Mouse (Mus musculus): ENCODE measurements at regions not wholly inside any gene's neighbourhood (a gene's known extent, or its start where the extent isn't known, plus 50 kb on each side); places are given as distances from the start of the nearest gene placed in this dataset.

DNA sequence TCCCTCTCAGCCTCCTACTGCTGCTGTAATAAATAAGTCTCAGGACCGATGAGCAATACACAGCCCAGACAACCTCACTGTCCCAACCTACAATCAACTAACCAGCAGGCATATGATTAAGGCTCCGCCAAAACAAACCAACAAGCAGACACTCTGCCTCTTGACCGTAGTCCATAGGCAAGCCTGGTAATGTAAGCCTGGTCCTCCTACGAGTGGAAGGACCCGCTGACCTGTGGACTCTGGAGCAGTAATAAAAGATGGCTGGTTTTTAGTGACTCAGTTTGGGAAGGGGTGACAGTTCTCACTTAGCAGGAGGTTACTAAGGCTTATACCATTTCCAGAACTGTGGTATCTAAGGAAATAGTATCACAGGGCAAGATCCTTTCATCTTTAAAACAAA, 53.4 kb downstream of the Gm47996 start:
- Histone ChIP-seq H3K36me3 (no peaks in the 10 kb centered on the region), H3K27me3 (no peaks in the 10 kb centered on the region), H3K4me3 (no peak overlapping the region), H3K4me1 (peaks cover 9% of the 10 kb centered on the region), H3K4me2 (no peak overlapping the region), H3K9me3 (no peaks in the 10 kb centered on the region), H3K9ac (no peak overlapping the region), H3K27ac (no peak overlapping the region)
- 83% methylated on average over 5 of the region's 5 CpGs for WGBS
- ATAC-seq (ENCODE audit: insufficient number of reproducible peaks, insufficient read depth, low FRiP score, low TSS enrichment, low read depth): no peak

GRCm38 (mm10) chr1:151263830-151264229, 53.9 kb downstream of the Gm47996 start:
- no peak overlapping the region for H3K27ac ChIP-seq
- H3K9ac ChIP-seq: no peak overlapping the region
- H3K4me1 ChIP-seq: peaks cover 4% of the 10 kb centered on the region
- no peaks in the 10 kb centered on the region for H3K27me3 ChIP-seq
- no peak overlapping the region for H3K4me3 ChIP-seq
- H3K36me3 ChIP-seq: no peaks in the 10 kb centered on the region
- no peak for ATAC-seq (ENCODE audit: insufficient number of reproducible peaks, insufficient read depth, low FRiP score, low TSS enrichment, low read depth)
- H3K9me3 ChIP-seq: no peaks in the 10 kb centered on the region
- 75% methylated on average over 2 of the region's 2 CpGs for WGBS
- no peak overlapping the region for H3K4me2 ChIP-seq

GRCm38 (mm10) chr1:151264789-151265188, 54.9 kb downstream of the Gm47996 start:
- no peak overlapping the region for H3K4me2 ChIP-seq
- H3K4me1 ChIP-seq: no peaks in the 10 kb centered on the region
- no peak overlapping the region for H3K27ac ChIP-seq
- H3K9ac ChIP-seq: no peak overlapping the region
- WGBS: 94% methylated on average over 6 of the region's 6 CpGs
- H3K36me3 ChIP-seq: no peaks in the 10 kb centered on the region
- ATAC-seq (ENCODE audit: insufficient number of reproducible peaks, insufficient read depth, low FRiP score, low TSS enrichment, low read depth): no peak
- H3K9me3 ChIP-seq: no peaks in the 10 kb centered on the region
- no peak overlapping the region for H3K4me3 ChIP-seq
- no peaks in the 10 kb centered on the region for H3K27me3 ChIP-seq

- H3K4me1 ChIP-seq: no peaks in the 10 kb centered on the region
- no peak overlapping the region for H3K9ac ChIP-seq
- no peak for ATAC-seq (ENCODE audit: insufficient number of reproducible peaks, insufficient read depth, low FRiP score, low TSS enrichment, low read depth)
- 67% methylated on average over 5 of the region's 5 CpGs for WGBS
- H3K27me3 ChIP-seq: no peaks in the 10 kb centered on the region
- H3K4me2 ChIP-seq: no peak overlapping the region
- H3K36me3 ChIP-seq: no peaks in the 10 kb centered on the region
- H3K9me3 ChIP-seq: no peaks in the 10 kb centered on the region
- H3K27ac ChIP-seq: no peak overlapping the region
- H3K4me3 ChIP-seq: no peak overlapping the region
Measured at GRCm38 (mm10) chr1:151265590-151265989, 55.7 kb downstream of the Gm47996 start.

DNA sequence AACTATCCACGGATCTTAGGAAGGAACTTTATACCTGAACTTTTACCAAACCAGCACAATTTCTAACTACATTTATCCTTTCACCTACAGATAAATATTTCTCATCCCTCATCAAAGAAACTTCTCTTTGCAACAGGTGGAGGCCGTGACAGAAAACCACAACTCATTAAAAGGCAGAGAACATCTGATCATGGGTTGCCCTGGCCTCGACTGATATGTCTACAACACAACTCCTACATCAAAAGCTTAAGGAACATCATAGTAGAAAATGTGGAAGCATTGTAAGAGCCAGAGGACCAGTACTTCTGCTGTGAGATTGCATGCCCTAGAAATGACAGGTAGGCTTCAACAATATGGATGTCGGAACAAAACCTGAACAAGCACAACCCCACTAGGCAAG, 56.8 kb downstream of the Gm47996 start:
- WGBS: 90% methylated on average over 4 of the region's 4 CpGs
- no peak overlapping the region for H3K27ac ChIP-seq
- H3K36me3 ChIP-seq: no peaks in the 10 kb centered on the region
- no peaks in the 10 kb centered on the region for H3K4me1 ChIP-seq
- no peak overlapping the region for H3K4me2 ChIP-seq
- H3K4me3 ChIP-seq: no peak overlapping the region
- H3K9me3 ChIP-seq: no peaks in the 10 kb centered on the region
- no peaks in the 10 kb centered on the region for H3K27me3 ChIP-seq
- H3K9ac ChIP-seq: no peak overlapping the region
- no peak for ATAC-seq (ENCODE audit: insufficient number of reproducible peaks, insufficient read depth, low FRiP score, low TSS enrichment, low read depth)

GRCm38 (mm10) chr1:151270691-151271090, 60.8 kb downstream of the Gm47996 start:
- H3K9me3 ChIP-seq: no peaks in the 10 kb centered on the region
- H3K27ac ChIP-seq: no peak overlapping the region
- no peaks in the 10 kb centered on the region for H3K36me3 ChIP-seq
- no peak overlapping the region for H3K4me3 ChIP-seq
- H3K27me3 ChIP-seq: no peaks in the 10 kb centered on the region
- no peak overlapping the region for H3K9ac ChIP-seq
- no peaks in the 10 kb centered on the region for H3K4me1 ChIP-seq
- ATAC-seq (ENCODE audit: insufficient number of reproducible peaks, insufficient read depth, low FRiP score, low TSS enrichment, low read depth): no peak
- 60% methylated on average over 8 of the region's 8 CpGs for WGBS
- no peak overlapping the region for H3K4me2 ChIP-seq

- Histone ChIP-seq H3K27me3 (no peaks in the 10 kb centered on the region), H3K9me3 (no peaks in the 10 kb centered on the region), H3K36me3 (no peaks in the 10 kb centered on the region), H3K27ac (no peak overlapping the region), H3K4me2 (no peak overlapping the region), H3K4me3 (no peak overlapping the region), H3K4me1 (no peaks in the 10 kb centered on the region), H3K9ac (no peak overlapping the region)
- no peak for ATAC-seq (ENCODE audit: insufficient number of reproducible peaks, insufficient read depth, low FRiP score, low TSS enrichment, low read depth)
- WGBS: 80% methylated on average over 4 of the region's 4 CpGs
Measured at GRCm38 (mm10) chr1:151274306-151274705, 64.4 kb downstream of the Gm47996 start.

GRCm38 (mm10) chr1:151275581-151275980, 65.7 kb downstream of the Gm47996 start:
- Histone ChIP-seq H3K4me2 (no peak overlapping the region), H3K4me1 (no peaks in the 10 kb centered on the region), H3K36me3 (no peaks in the 10 kb centered on the region), H3K9ac (no peak overlapping the region), H3K4me3 (no peak overlapping the region), H3K9me3 (no peaks in the 10 kb centered on the region), H3K27ac (no peak overlapping the region), H3K27me3 (no peaks in the 10 kb centered on the region)
- WGBS: 83% methylated on average over 3 of the region's 3 CpGs
- ATAC-seq (ENCODE audit: insufficient number of reproducible peaks, insufficient read depth, low FRiP score, low TSS enrichment, low read depth): no peak

DNA sequence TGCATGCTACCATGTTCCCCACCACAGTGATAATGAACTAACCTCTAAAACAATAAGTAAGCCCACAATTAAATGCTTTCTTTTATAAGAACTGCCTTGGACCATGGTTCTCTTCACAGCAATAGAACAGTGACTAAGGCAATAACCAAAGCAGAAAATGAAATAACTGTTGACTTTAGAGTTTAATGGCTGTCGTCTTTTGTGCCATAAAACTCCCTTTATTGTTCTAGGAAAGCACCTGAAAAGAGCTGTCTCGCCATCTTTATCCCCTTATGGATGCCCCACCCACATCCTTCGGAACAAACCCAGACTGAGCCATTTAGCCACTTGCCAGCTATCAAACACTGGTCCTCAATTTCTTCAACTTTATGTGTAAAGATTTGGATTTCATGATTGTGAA, 64.3 kb upstream of the Ivns1abp start:
- Histone ChIP-seq H3K4me1 (no peaks in the 10 kb centered on the region), H3K9ac (no peak overlapping the region), H3K27ac (no peak overlapping the region), H3K27me3 (no peaks in the 10 kb centered on the region), H3K9me3 (no peaks in the 10 kb centered on the region), H3K36me3 (no peaks in the 10 kb centered on the region), H3K4me3 (no peak overlapping the region), H3K4me2 (no peak overlapping the region)
- no peak for ATAC-seq (ENCODE audit: insufficient number of reproducible peaks, insufficient read depth, low FRiP score, low TSS enrichment, low read depth)
- WGBS: 88% methylated on average over 3 of the region's 3 CpGs

DNA sequence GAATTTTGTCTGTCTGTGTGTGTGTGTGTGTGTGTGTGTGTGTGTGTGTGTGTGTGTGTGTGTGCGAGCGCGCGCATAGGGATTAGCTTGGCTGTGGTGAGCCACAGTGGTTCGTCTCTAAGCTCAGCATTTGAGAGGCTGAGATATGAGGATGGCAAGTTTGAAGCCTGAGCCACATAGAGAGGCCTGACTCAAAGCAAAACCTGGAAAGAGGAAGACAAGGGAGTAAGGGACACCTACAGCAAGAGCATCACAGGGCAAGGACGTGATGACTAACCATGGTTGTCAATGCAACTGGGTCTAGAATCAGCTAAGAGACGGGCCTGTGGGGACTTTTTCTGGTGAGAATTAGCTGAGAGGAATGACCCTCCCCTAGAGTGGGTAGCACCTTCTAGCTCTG, 59.2 kb upstream of the Ivns1abp start:
- 88% methylated on average over 7 of the region's 7 CpGs for WGBS
- H3K9me3 ChIP-seq: no peaks in the 10 kb centered on the region
- no peak overlapping the region for H3K4me2 ChIP-seq
- no peak overlapping the region for H3K9ac ChIP-seq
- H3K27me3 ChIP-seq: no peaks in the 10 kb centered on the region
- no peak overlapping the region for H3K4me3 ChIP-seq
- H3K36me3 ChIP-seq: no peaks in the 10 kb centered on the region
- no peak overlapping the region for H3K27ac ChIP-seq
- ATAC-seq (ENCODE audit: insufficient number of reproducible peaks, insufficient read depth, low FRiP score, low TSS enrichment, low read depth): no peak
- peaks cover 7% of the 10 kb centered on the region; the same call in 1 of the 2 replicates for H3K4me1 ChIP-seq

DNA sequence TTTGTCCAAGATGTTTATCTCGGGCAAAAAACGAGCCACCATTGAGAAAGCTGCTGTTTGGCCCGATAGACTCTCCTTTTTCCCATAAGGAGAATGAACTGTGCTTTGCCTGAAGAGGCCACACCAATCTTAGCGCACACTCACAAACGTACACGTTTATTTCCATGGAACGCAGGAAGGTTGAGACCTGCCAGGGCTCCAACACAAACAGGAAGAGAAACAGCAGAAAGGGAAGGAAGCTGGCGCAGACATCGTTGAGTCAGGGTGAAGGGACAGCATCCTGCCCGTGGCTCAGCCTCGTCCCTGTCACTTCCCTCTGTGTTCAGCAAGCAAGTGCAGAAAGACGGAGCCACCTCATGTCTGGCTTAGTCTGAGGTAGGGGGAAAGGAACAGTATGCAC, 56.8 kb upstream of the Ivns1abp start:
- H3K4me1 ChIP-seq: peaks cover 7% of the 10 kb centered on the region; the same call in 1 of the 2 replicates
- H3K9me3 ChIP-seq: no peaks in the 10 kb centered on the region
- 36% methylated on average over 12 of the region's 12 CpGs for WGBS
- H3K9ac ChIP-seq: no peak overlapping the region; the same call in 1 of the 2 replicates
- no peaks in the 10 kb centered on the region for H3K27me3 ChIP-seq
- no peaks in the 10 kb centered on the region for H3K36me3 ChIP-seq
- peak overlapping the region; percentile 30; the same call in 1 of the 2 replicates for H3K4me2 ChIP-seq
- H3K27ac ChIP-seq: no peak overlapping the region
- H3K4me3 ChIP-seq: no peak overlapping the region
- ATAC-seq (ENCODE audit: insufficient number of reproducible peaks, insufficient read depth, low FRiP score, low TSS enrichment, low read depth): no peak

- Histone ChIP-seq H3K27ac (no peak overlapping the region), H3K4me1 (peaks cover 7% of the 10 kb centered on the region; the same call in 1 of the 2 replicates), H3K9me3 (no peaks in the 10 kb centered on the region), H3K4me2 (no peak overlapping the region), H3K4me3 (no peak overlapping the region), H3K36me3 (no peaks in the 10 kb centered on the region), H3K9ac (no peak overlapping the region), H3K27me3 (no peaks in the 10 kb centered on the region)
- no peak for ATAC-seq (ENCODE audit: insufficient number of reproducible peaks, insufficient read depth, low FRiP score, low TSS enrichment, low read depth)
- 95% methylated on average over 7 of the region's 7 CpGs for whole genome bisulfite sequencing
Measured at GRCm38 (mm10) chr1:151289061-151289460, 55.2 kb upstream of the Ivns1abp start.

Data from embryonic facial prominence, embryonic 13.5 days (tissue).